Mouse (Mus musculus) hindbrain, embryonic 15.5 days (tissue): ENCODE data around the gene Tsr1. TPM values are rescaled to one million over a fixed set of nuclear protein-coding genes. Genes with fewer than 3 reads are reported as not detected.

Source experiments
- ATAC-seq: fragments of 200-750 bp; cut with Nextera tagmentation; 2 replicates; pipeline ENCODE4 v1.8.0; 2017; ENCODE audit warnings: low read depth, moderate number of reproducible peaks, moderate TSS enrichment; ENCODE audit not compliant: low FRiP score
- H3K27ac ChIP-seq: fragments of 300-500 bp; sonication (generic); replicated peaks from 2 replicates; pipeline ENCODE4 v1.5.1; 2015; ENCODE audit warnings: mild to moderate bottlenecking, inconsistent platforms
- H3K27me3 ChIP-seq: fragments of 300-500 bp; sonication (generic); 2 replicates; pipeline ENCODE4 v1.6.1; 2015; ENCODE audit warnings: control low read depth, inconsistent platforms
- H3K36me3 ChIP-seq: fragments of 300-500 bp; sonication (generic); 2 replicates; pipeline ENCODE4 v1.6.1; 2015; ENCODE audit warnings: control low read depth, inconsistent platforms
- H3K4me1 ChIP-seq: fragments of 300-500 bp; sonication (generic); replicated peaks from 2 replicates; pipeline ENCODE4 v1.6.1; 2015; ENCODE audit warnings: control low read depth, inconsistent platforms
- H3K4me2 ChIP-seq: fragments of 300-500 bp; sonication (generic); 2 replicates; pipeline ENCODE4 v1.6.1; 2015; ENCODE audit warnings: moderate library complexity, mild to moderate bottlenecking, inconsistent platforms
- H3K4me3 ChIP-seq: fragments of 300-500 bp; sonication (generic); 2 replicates; pipeline ENCODE4 v1.5.1; 2015; ENCODE audit warnings: mild to moderate bottlenecking, inconsistent platforms
- H3K9ac ChIP-seq: fragments of 300-500 bp; sonication (generic); 2 replicates; pipeline ENCODE4 v1.6.1; 2015; ENCODE audit warnings: inconsistent platforms
- H3K9me3 ChIP-seq: fragments of 300-500 bp; sonication (generic); 2 replicates; pipeline ENCODE4 v1.6.1; 2016; ENCODE audit warnings: control low read depth, inconsistent platforms
- WGBS: fragments of 180-500 bp; shearing (Covaris S2); methylation state at CpG from one replicate; pipeline ENCODE4 v1.1.7; 2015; 5-methylcytosine and 5-hydroxymethylcytosine counted together
- microRNA-seq: library from miRNA; unstranded; fragments of <30 nt; microRNA quantifications from one replicate; pipeline ENCODE4, GENCODE M21; 2016
- polyA plus RNA-seq: library from polyadenylated mRNA; unstranded; fragments of >200 nt; fragmentation: Nextera tagmentation; extraction: Ambion mirVana; gene quantifications from 2 replicates; pipeline ENCODE4 v1.2.1, GENCODE M21; 2015

Tsr1 gene
- polyA plus RNA-seq, 1 experiment from 2014 or later, result 29.0 TPM

- 97% methylated on average over 7 of the region's 7 CpGs for WGBS
Observed at GRCm38 (mm10) chr11:74930391-74930790, 32.5 kb downstream of the Tsr1 start.

GRCm38 (mm10) chr11:74946348-74946747, 48.5 kb downstream of the Tsr1 start:
- ATAC-seq, result no peak
- Histone ChIP-seq H3K27ac (no peak overlapping the region), H3K4me3 (no peak overlapping the region), H3K27me3 (no peaks in the 10 kb centered on the region), H3K4me1 (no peaks in the 10 kb centered on the region), H3K9ac (no peak overlapping the region), H3K9me3 (no peaks in the 10 kb centered on the region), H3K36me3 (peaks cover 21% of the 10 kb centered on the region), H3K4me2 (no peak overlapping the region)
- WGBS, result 74% methylated on average over 3 of the region's 3 CpGs

More at GRCm38 (mm10) chr11:74930391-74930790, 32.5 kb downstream of the Tsr1 start:
- Histone ChIP-seq H3K4me2 (no peak overlapping the region), H3K27me3 (no peaks in the 10 kb centered on the region), H3K4me3 (no peak overlapping the region), H3K4me1 (peaks cover 17% of the 10 kb centered on the region), H3K9me3 (no peaks in the 10 kb centered on the region), H3K9ac (no peak overlapping the region), H3K27ac (no peak overlapping the region), H3K36me3 (peaks cover 39% of the 10 kb centered on the region)
- no peak for ATAC-seq

- Histone ChIP-seq H3K36me3 (peaks cover 7% of the 10 kb centered on the region; the same call in 1 of the 2 replicates), H3K4me2 (no peak overlapping the region), H3K27ac (no peak overlapping the region), H3K27me3 (no peaks in the 10 kb centered on the region), H3K4me1 (no peaks in the 10 kb centered on the region), H3K9ac (no peak overlapping the region), H3K9me3 (no peaks in the 10 kb centered on the region), H3K4me3 (no peak overlapping the region)
- ATAC-seq, result no peak
Observed at GRCm38 (mm10) chr11:74954901-74955300, 57.0 kb downstream of the Tsr1 start.

GRCm38 (mm10) chr11:74956006-74956405, 58.1 kb downstream of the Tsr1 start:
- Histone ChIP-seq H3K36me3 (peaks cover 7% of the 10 kb centered on the region; the same call in 1 of the 2 replicates), H3K4me3 (no peak overlapping the region), H3K4me1 (no peaks in the 10 kb centered on the region), H3K27me3 (no peaks in the 10 kb centered on the region), H3K9ac (no peak overlapping the region), H3K4me2 (no peak overlapping the region), H3K27ac (no peak overlapping the region), H3K9me3 (no peaks in the 10 kb centered on the region)
- no peak for ATAC-seq

- no peak overlapping the region for H3K4me3 ChIP-seq
- no peak overlapping the region for H3K4me2 ChIP-seq
- H3K4me1 ChIP-seq, result no peaks in the 10 kb centered on the region
- 89% methylated on average over 2 of the region's 2 CpGs for WGBS
- H3K9me3 ChIP-seq, result no peaks in the 10 kb centered on the region
- no peak overlapping the region for H3K9ac ChIP-seq
- H3K27me3 ChIP-seq, result no peaks in the 10 kb centered on the region
- peaks cover 7% of the 10 kb centered on the region; the same call in 1 of the 2 replicates for H3K36me3 ChIP-seq
- no peak overlapping the region for H3K27ac ChIP-seq
- ATAC-seq, result no peak
Observed at GRCm38 (mm10) chr11:74957600-74957999, 59.7 kb downstream of the Tsr1 start.

Small RNA genes lying within 50 kb of the gene (microRNA-seq; reads per million reads assigned to microRNA genes)
- 1.3 reads per million for gene Mir6926

Other genes starting within 250 kb of the Tsr1 start
- gene Cluh, start 248.6 kb upstream of the Tsr1 start, polyA plus RNA-seq, result 20.8 and 21.3 TPM in 2 replicates
- 45.8 and 50.4 TPM in 2 replicates for gene Pafah1b1, start 173.4 kb upstream of the Tsr1 start, polyA plus RNA-seq
- gene Mettl16, start 127.2 kb upstream of the Tsr1 start, polyA plus RNA-seq, result 51.9 and 53.5 TPM in 2 replicates
- gene Mnt, start 67.2 kb upstream of the Tsr1 start, polyA plus RNA-seq, result 8.7 and 9.7 TPM in 2 replicates
- gene Sgsm2, start 1.0 kb upstream of the Tsr1 start, polyA plus RNA-seq, result 25.9 and 29.9 TPM in 2 replicates
- gene Smg6, start 27.8 kb downstream of the Tsr1 start, polyA plus RNA-seq, result 13.5 and 14.1 TPM in 2 replicates
- 36.3 and 38.3 TPM in 2 replicates for gene Srr, start 27.9 kb downstream of the Tsr1 start, polyA plus RNA-seq